Mouse (Mus musculus) forebrain, embryonic 16.5 days (tissue): ENCODE results near the gene Gpr55. TPM values are rescaled to one million over a fixed set of nuclear protein-coding genes. Genes with fewer than 3 reads are reported as not detected.
A peak's percentile ranks its signal among the peaks of the same experiment; 100 is the strongest.

Source experiments
- ATAC-seq: fragments of 200-750 bp; cut with Nextera tagmentation; 2 replicates; pipeline ENCODE4 v1.8.0; 2017; ENCODE audit warnings: mild to moderate bottlenecking, moderate library complexity
- H3K27ac ChIP-seq: fragments of 300-500 bp; sonication (generic); 2 replicates; pipeline ENCODE4 v1.5.1; 2014; ENCODE audit warnings: low read length, control low read depth
- H3K27me3 ChIP-seq: fragments of 300-500 bp; sonication (generic); replicated peaks from 2 replicates; pipeline ENCODE4 v1.6.1; 2014; ENCODE audit warnings: low read length; ENCODE audit not compliant: control insufficient read depth, insufficient read depth
- H3K36me3 ChIP-seq: fragments of 300-500 bp; sonication (generic); 2 replicates; pipeline ENCODE4 v1.6.1; 2014; ENCODE audit not compliant: control insufficient read depth, insufficient read depth
- H3K4me1 ChIP-seq: fragments of 300-500 bp; sonication (generic); replicated peaks from 2 replicates; pipeline ENCODE4 v1.6.1; 2014; ENCODE audit warnings: low read length; ENCODE audit not compliant: control insufficient read depth, insufficient read depth
- H3K4me2 ChIP-seq: fragments of 300-500 bp; sonication (generic); 2 replicates; pipeline ENCODE4 v1.6.1; 2014; ENCODE audit warnings: mild to moderate bottlenecking, low read length, control low read depth
- H3K4me3 ChIP-seq: fragments of 300-500 bp; sonication (generic); replicated peaks from 2 replicates; pipeline ENCODE4 v1.5.1; 2014; ENCODE audit warnings: mild to moderate bottlenecking, low read length, control low read depth
- H3K9ac ChIP-seq: fragments of 300-500 bp; sonication (generic); replicated peaks from 2 replicates; pipeline ENCODE4 v1.6.1; 2014; ENCODE audit warnings: low read depth, low read length, control low read depth
- H3K9me3 ChIP-seq: fragments of 300-500 bp; sonication (generic); 2 replicates; pipeline ENCODE4 v1.6.1; 2016; ENCODE audit warnings: low read length; ENCODE audit not compliant: control insufficient read depth
- WGBS: fragments of 180-500 bp; shearing (Covaris S2); extraction: QIAGEN DNeasy Blood & Tissue Kit; methylation state at CpG from one replicate; pipeline ENCODE4 v1.1.7; 2014; 5-methylcytosine and 5-hydroxymethylcytosine counted together
- polyA plus RNA-seq: library from polyadenylated mRNA; unstranded; fragments of >200 nt; fragmentation: Nextera tagmentation; extraction: Ambion mirVana; gene quantifications from 2 replicates; pipeline ENCODE4 v1.2.1, GENCODE M21; 2015

Gpr55 gene
- polyA plus RNA-seq, 1 experiment from 2014 or later: 0.16 TPM

- peak overlapping the region; percentile 31 for H3K9ac ChIP-seq
Measured at GRCm38 (mm10) chr1:85897901-85898760, 62.7 kb downstream of the Gpr55 start.

GRCm38 (mm10) chr1:85896781-85897700 is 63.8 kb downstream of the Gpr55 start:
- H3K4me3 ChIP-seq: 0 out of 2 replicates have a peak overlapping the region, but pooled peaks have one; percentile 1
- 57% methylated on average over 12 of the region's 12 CpGs for WGBS
- no peaks in the 10 kb centered on the region for H3K9me3 ChIP-seq
- no peaks in the 10 kb centered on the region for H3K36me3 ChIP-seq
- H3K4me2 ChIP-seq: peak overlapping the region; percentile 78
- peak overlapping the region; percentile 25; the same call in 1 of the 2 replicates for H3K27ac ChIP-seq
- no peaks in the 10 kb centered on the region for H3K27me3 ChIP-seq
- no peak for ATAC-seq
- H3K9ac ChIP-seq: peak overlapping the region; percentile 5; the same call in 1 of the 2 replicates
- H3K4me1 ChIP-seq: peaks cover 70% of the 10 kb centered on the region

More at GRCm38 (mm10) chr1:85897901-85898760, 62.7 kb downstream of the Gpr55 start:
- no peaks in the 10 kb centered on the region for H3K9me3 ChIP-seq
- WGBS: 23% methylated on average over 8 of the region's 8 CpGs
- no peak overlapping the region for H3K4me3 ChIP-seq
- no peaks in the 10 kb centered on the region for H3K36me3 ChIP-seq
- H3K27me3 ChIP-seq: no peaks in the 10 kb centered on the region
- peak overlapping the region; percentile 78 for H3K4me2 ChIP-seq
- H3K4me1 ChIP-seq: peaks cover 78% of the 10 kb centered on the region
- ATAC-seq: no peak
- H3K27ac ChIP-seq: peak overlapping the region; percentile 77

GRCm38 (mm10) chr1:85896110-85896509 is 64.7 kb downstream of the Gpr55 start:
- no peak overlapping the region; the same call in 1 of the 2 replicates for H3K9ac ChIP-seq
- whole genome bisulfite sequencing: 70% methylated on average over 5 of the region's 5 CpGs
- H3K27me3 ChIP-seq: no peaks in the 10 kb centered on the region
- H3K36me3 ChIP-seq: no peaks in the 10 kb centered on the region
- H3K27ac ChIP-seq: no peak overlapping the region
- H3K9me3 ChIP-seq: no peaks in the 10 kb centered on the region
- peak overlapping the region; percentile 89 for H3K4me3 ChIP-seq
- H3K4me1 ChIP-seq: peaks cover 61% of the 10 kb centered on the region
- ATAC-seq: no peak
- peak overlapping the region; percentile 78 for H3K4me2 ChIP-seq

- 0% methylated on average over 15 of the region's 15 CpGs for WGBS
Measured at GRCm38 (mm10) chr1:85895391-85895837, 65.4 kb downstream of the Gpr55 start.

GRCm38 (mm10) chr1:85894748-85895360 is 66.0 kb downstream of the Gpr55 start:
- Histone ChIP-seq H3K27ac (peak overlapping the region; percentile 88), H3K4me1 (peaks cover 49% of the 10 kb centered on the region), H3K9me3 (no peaks in the 10 kb centered on the region), H3K9ac (peak overlapping the region; percentile 88), H3K4me3 (peak overlapping the region; percentile 89), H3K4me2 (peak overlapping the region; percentile 78), H3K36me3 (no peaks in the 10 kb centered on the region), H3K27me3 (no peaks in the 10 kb centered on the region)
- under 1% methylated on average over 30 of the region's 30 CpGs for WGBS
- peak; percentile 35 for ATAC-seq

More at GRCm38 (mm10) chr1:85895391-85895837, 65.4 kb downstream of the Gpr55 start:
- Histone ChIP-seq H3K9me3 (no peaks in the 10 kb centered on the region), H3K4me1 (peaks cover 54% of the 10 kb centered on the region), H3K4me3 (peak overlapping the region; percentile 89), H3K4me2 (peak overlapping the region; percentile 78), H3K27ac (peak overlapping the region; percentile 88), H3K27me3 (no peaks in the 10 kb centered on the region), H3K36me3 (no peaks in the 10 kb centered on the region), H3K9ac (peak overlapping the region; percentile 88)
- ATAC-seq: peak; percentile 26

- H3K27ac ChIP-seq: peak within 1 kb of the TSS; percentile 88
- peak within 1 kb of the TSS; percentile 89 for H3K4me3 ChIP-seq
- no peaks in the 10 kb centered on the region for H3K27me3 ChIP-seq
- ATAC-seq: peak; percentile 90
- H3K9ac ChIP-seq: peak within 1 kb of the TSS; percentile 88
- peak within 1 kb of the TSS; percentile 78 for H3K4me2 ChIP-seq
- peaks cover 44% of the 10 kb centered on the region for H3K4me1 ChIP-seq
- under 1% methylated on average over 33 of the region's 35 CpGs for WGBS
- H3K9me3 ChIP-seq: no peaks in the 10 kb centered on the region
- H3K36me3 ChIP-seq: no peaks in the 10 kb centered on the region
Measured at GRCm38 (mm10) chr1:85894231-85894747, 66.5 kb downstream of the Gpr55 start, which contains the start of gene Itm2c. Gene Itm2c, plus strand, starts transcription at chr1:85894281.

Other genes starting within 250 kb of the Gpr55 start
- gene A630001G21Rik, start 182.4 kb downstream of the Gpr55 start, polyA plus RNA-seq: 0.32 and 0.81 TPM in 2 replicates
- gene Cab39, start 167.6 kb downstream of the Gpr55 start, polyA plus RNA-seq: 47.1 and 50.2 TPM in 2 replicates
- gene Itm2c, start 66.7 kb downstream of the Gpr55 start, polyA plus RNA-seq: 146 and 166 TPM in 2 replicates
- gene 4933407L21Rik, start 32.5 kb downstream of the Gpr55 start, polyA plus RNA-seq: 3.6 and 5.6 TPM in 2 replicates
- 0.43 and 1.0 TPM in 2 replicates for gene Spata3, start 55.8 kb upstream of the Gpr55 start, polyA plus RNA-seq
- gene 2810459M11Rik, start 84.9 kb upstream of the Gpr55 start, polyA plus RNA-seq: 9.2 and 9.6 TPM in 2 replicates
- 191 and 196 TPM in 2 replicates for gene Psmd1, start 103.4 kb upstream of the Gpr55 start, polyA plus RNA-seq
- gene Htr2b, start 151.0 kb upstream of the Gpr55 start, polyA plus RNA-seq: 0.17 and 0.35 TPM in 2 replicates
- gene Gm21972, start 172.6 kb upstream of the Gpr55 start, polyA plus RNA-seq: 0.50 TPM in 1 of 2 replicates, not detected in the other
- gene Armc9, start 193.8 kb upstream of the Gpr55 start, polyA plus RNA-seq: 32.5 and 36.5 TPM in 2 replicates